Mouse (Mus musculus) embryo, embryonic 11.5 days (tissue): ENCODE results near the gene Crygc.
"Not testable (repeated sequence)": the region's sequence is repeated elsewhere in the genome, so short reads cannot be mapped to it uniquely, and the experiment has no call there.

Source experiments
- DNase-seq: peaks from one replicate; pipeline ENCODE4 v3.0.0-alpha.2; 2012; ENCODE audit warnings: low read depth, low spot score

The Crygc gene

DNA sequence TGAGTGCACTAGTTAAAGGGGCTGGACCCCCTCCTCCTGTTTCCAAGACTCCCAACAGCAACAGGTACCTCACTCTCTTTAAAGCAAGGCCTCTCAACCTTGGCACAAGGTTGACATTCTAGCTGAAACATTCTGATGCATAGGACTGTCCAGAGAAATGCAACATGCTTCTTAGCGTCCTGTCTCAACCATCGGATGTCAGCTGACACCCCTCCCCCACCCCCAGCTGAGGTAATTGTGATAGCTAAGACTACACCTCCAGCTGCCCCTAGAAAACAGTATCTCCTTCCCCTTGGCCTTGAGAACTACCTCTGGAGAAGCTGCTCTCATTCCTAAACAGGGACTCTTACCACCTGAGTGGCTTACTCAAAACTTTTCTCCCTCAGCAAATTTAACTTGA, 21.3 kb downstream of the Crygc start:
- DNase-seq: no peak

- DNase-seq: no peak
These were observed 21.8 kb downstream of the Crygc start for GRCm38 (mm10) chr1:65051696-65052095.

DNA sequence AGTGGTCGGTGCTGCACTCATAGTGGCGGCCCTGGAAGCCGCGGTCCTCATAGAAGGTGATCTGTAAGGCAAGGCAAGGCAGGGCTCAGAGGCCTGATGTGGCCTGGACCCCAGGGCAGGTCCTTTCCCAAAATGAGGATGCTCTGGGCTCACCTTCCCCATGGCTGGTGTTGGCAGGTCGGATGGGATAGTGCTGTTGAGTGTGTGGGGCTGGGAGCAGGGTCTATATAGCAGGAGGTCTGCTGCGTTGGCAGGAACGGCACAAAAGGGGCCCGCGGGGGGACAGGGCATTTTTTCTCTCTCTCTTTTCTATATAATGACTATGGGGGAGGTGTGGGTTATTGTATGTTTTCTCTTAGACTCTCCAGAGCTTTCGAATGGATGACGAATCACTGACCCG, 22.5 kb downstream of the Crygc start, which contains the start of gene Cryge:
TSS of gene Cryge (minus strand) at position 198 of the 400 bp plus-strand sequence.
- DNase-seq: not testable (repeated sequence)

- peak; percentile 7 for DNase-seq
These were observed 24.7 kb downstream of the Crygc start for GRCm38 (mm10) chr1:65048781-65049180.

- peak; percentile 11 for DNase-seq
These were observed 26.9 kb downstream of the Crygc start for GRCm38 (mm10) chr1:65046401-65047109.

DNA sequence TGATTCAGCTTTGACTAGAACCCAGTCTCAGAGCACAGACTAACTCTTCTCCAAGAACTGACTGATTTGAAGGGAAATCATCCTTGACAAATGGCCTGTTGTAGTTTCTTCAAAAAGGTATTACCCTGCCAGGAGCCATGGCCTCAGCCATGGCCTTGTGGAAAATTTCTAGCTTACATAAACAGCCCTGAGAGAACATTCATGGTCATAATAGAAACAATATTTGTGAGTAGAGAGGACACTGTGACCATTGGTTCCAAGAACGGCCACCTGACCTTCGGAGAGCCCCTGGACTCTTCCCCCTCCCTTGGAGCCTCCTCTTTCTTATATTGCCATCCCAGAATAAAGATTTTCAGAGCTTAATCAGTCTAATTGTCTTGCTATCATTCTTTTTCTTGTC, 30.1 kb downstream of the Crygc start:
- no peak for DNase-seq

DNA sequence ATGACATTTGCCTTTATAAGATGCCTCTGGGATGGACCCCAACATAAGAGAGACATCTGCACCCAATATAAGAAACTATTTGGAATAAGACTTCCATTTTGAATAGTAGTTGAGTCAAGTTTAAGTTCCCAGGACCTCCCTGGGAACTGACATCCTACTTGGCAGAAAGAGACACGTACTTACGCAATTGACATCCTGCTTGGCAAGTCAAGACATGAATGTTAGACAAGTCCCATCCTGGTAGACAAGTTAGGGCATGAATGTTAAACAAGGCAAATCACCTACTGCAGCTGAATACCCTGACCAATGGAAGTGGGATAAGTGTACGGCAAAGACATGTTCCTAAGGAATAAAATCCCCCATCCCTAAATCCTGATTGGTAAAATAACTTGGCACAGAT, 31.7 kb downstream of the Crygc start:
- DNase-seq: no peak

GRCm38 (mm10) chr1:65040806-65041205, 32.7 kb downstream of the Crygc start:
- DNase-seq: no peak

- DNase-seq: no peak
These were observed 33.8 kb downstream of the Crygc start for GRCm38 (mm10) chr1:65039679-65040078.

DNA sequence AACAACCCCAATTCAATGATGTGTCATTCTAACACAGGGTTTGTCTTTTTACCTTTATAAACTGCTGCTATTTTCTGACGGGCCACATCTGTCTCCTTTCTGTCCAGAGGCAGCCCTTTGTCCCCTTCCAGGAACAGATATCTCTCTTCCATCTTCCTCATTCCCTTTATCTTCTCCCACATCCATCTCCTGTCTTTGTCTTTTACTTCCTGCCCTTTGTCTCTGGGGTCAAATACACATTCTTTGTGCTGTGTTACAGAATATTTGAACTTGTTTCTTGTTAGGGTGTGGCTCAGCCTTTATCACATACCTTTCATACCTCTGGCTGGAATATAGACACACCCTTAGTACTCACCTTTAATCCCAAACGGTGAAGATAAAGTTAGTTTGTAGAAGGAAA, 35.9 kb downstream of the Crygc start:
- no peak for DNase-seq

GRCm38 (mm10) chr1:65035513-65035912, 38.0 kb downstream of the Crygc start:
- DNase-seq: no peak

DNA sequence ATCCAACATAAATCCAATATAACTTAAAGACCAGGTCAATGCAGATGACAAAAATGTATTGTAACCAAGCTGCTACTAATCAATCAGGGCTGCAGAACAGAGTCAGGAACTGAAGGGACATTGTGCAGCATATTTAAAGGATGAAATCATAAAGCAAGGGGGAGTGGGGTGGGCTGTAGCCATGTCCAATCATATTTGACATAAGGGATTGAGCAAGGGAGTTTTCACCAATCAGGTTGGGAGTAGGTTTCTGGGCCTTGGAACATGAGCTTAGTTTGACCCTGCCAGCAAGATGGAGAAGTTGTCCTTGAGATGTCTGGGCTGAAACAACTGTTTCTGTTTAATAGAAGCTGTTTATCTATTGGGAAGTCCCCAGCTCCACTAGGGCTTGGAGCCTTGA, 40.8 kb downstream of the Crygc start, which contains the start of gene Akr1cl:
TSS of gene Akr1cl (minus strand) at position 119 of the 400 bp plus-strand sequence.
- DNase-seq: no peak

GRCm38 (mm10) chr1:65028206-65028605, 45.3 kb downstream of the Crygc start:
- DNase-seq: no peak
